Mouse (Mus musculus) fibroblast of lung, adult 2 months (primary cell): ENCODE measurements at regions not wholly inside any gene's neighbourhood (a gene's known extent, or its start where the extent isn't known, plus 50 kb on each side); places are given as distances from the start of the nearest gene placed in this dataset.
"Not testable (repeated sequence)": the region's sequence is repeated elsewhere in the genome, so short reads cannot be mapped to it uniquely, and the experiment has no call there.

ENCODE experiments used
- DNase-seq: peaks from one replicate; pipeline ENCODE4 v3.0.0-alpha.2; 2011; ENCODE audit warnings: low read depth

- DNase-seq: not testable (repeated sequence)
Observed at GRCm38 (mm10) chr9:5718585-5718984, 373.4 kb downstream of the Casp12 start.

- no peak for DNase-seq
Observed at GRCm38 (mm10) chr9:5728843-5729242, 383.6 kb downstream of the Casp12 start.

- no peak for DNase-seq
Observed at GRCm38 (mm10) chr9:5752686-5753301, 407.6 kb downstream of the Casp12 start.

- DNase-seq: no peak
Observed at GRCm38 (mm10) chr9:5753785-5754184, 408.6 kb downstream of the Casp12 start.

GRCm38 (mm10) chr9:5761215-5761614 is 407.2 kb upstream of the Pdgfd start:
- no peak for DNase-seq

GRCm38 (mm10) chr9:5769927-5770326 is 398.5 kb upstream of the Pdgfd start:
- no peak for DNase-seq

GRCm38 (mm10) chr9:5771158-5771557 is 397.2 kb upstream of the Pdgfd start:
- DNase-seq: no peak
